Mouse (Mus musculus) thymus, postnatal 4 days (tissue): Measurements from ENCODE around the gene Brms1.

ENCODE experiments used
- DNase-seq: peaks from one replicate; pipeline ENCODE4 v3.0.0; 2021

Gene Brms1

GRCm38 (mm10) chr19:5039301-5040114, 1.6 kb upstream of the Brms1 start:
- DNase-seq = peak; percentile 37

- DNase-seq = no peak
Observed at GRCm38 (mm10) chr19:5041588-5041987, 434 bp downstream of the Brms1 start.

- no peak for DNase-seq
Observed at GRCm38 (mm10) chr19:5045531-5045930, 4.4 kb downstream of the Brms1 start.

GRCm38 (mm10) chr19:5048138-5049056, 7.2 kb downstream of the Brms1 start:
- DNase-seq = no peak

DNA sequence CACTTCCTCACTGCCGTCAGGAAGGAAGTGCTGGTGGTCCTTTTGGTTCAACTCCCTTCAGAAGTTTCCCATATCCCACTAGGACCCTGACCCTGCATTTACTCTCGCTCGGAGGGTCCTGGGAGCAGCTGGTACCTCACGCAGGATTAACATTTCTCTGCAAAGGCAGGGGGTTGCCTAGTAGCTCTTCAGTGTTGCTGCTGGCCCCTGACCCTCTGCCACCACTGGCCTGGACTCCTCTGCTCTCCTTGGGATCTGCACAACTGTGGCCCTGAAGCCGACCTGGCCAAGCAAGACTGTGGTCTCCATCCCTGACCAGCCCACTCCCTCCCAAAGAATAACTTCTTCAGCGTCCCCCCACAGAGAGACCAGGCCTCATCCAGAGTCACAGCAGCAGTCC, 8.2 kb downstream of the Brms1 start:
- DNase-seq = no peak

DNA sequence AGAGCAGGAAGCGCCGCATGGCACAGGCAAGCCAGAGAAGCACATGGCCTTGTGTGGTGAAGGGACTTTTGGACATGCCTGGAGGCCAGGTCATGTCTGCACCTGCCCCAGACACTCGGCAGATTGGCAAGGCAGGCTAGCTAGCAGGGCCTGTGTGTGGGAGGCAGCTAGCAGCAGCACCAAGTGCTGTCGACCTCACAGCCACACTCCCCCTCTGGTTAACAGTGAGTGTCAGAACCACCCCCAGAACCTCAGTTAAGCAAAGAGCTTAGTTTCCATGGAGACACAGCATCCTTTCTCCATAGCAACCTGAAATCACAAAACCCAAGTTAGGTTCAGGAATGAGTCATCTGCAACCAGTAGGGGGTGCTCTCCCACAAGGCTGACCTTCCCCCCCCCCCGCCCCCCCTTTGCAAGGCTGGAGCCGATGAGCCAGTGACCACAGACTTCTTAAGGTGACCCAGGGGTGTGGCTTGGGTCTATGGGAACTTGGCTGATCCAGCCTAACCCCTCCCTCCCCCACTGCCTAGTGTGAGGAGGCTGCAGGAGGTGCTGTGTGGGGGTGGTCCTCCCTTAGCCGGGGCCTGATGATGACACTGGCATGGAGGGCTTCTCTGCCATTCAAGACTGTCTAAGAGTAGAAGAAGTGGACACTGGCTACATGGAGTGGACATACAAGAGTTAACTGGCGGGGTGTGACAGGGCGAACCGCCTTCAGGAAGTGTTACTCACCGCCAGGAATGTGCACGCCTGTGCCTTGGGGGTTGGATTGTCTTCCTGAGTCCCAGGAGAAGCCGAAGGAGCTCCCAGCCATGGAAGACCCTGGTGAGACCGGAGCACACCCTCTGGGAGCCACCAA, 9.1 kb downstream of the Brms1 start, which contains the start of gene Rin1:
TSS of gene Rin1 (plus strand) at position 435 of the 859 bp plus-strand sequence.
- no peak for DNase-seq

GRCm38 (mm10) chr19:5051031-5051430, 9.9 kb downstream of the Brms1 start:
- DNase-seq = no peak

DNA sequence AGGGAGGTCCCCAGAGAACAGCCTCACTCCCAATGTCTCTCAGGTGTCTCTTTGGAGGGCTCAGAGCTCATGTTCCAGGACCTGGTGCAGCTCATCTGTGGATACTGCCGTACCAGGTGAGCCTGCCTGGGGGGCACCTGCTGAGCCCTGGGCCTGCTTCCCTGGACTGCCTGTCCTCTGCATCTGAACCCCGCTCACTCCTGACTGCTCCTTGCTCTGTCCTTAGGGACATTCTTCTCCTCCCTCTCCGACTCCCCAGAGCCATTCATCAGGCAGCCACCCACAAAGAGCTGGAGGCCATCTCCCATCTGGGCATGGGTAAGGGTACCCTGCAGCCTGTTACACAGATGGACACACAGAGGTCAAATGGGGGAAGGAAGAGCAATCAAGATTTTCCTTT, 10.4 kb downstream of the Brms1 start:
- no peak for DNase-seq

DNA sequence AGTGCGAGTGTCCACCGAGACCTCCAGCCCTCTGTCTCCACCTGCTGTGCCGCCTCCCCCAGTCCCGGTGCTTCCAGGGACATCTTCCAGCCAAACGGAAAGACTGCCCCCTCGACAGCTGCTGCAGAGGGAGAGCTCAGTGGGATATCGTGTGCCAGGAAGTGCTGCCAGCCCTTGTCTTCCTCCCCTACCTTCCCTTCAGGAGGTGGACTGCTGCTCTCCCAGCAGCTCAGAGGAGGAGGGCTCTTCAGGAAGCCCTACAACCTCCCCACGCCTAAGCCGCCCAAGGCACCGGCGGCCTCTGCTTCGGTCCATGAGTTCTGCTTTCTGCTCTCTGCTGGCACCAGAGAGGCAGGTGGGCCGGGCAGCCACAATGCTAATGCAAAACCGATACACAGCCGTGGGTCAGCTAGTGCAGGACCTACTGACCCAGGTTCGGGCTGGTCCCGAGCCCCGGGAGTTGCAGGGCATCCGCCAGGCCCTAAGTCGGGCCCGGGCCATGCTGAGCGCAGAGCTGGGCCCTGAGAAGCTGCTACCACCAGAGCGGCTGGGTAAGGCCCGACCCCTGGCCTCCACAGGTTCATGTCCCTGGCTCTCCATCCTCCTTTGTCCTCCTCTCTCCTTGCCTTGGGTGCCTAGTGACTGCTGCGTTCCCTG, 11.1 kb downstream of the Brms1 start:
- no peak for DNase-seq

- no peak for DNase-seq
Observed at GRCm38 (mm10) chr19:5052853-5053252, 11.7 kb downstream of the Brms1 start.

- peak; percentile 82 for DNase-seq
Observed at GRCm38 (mm10) chr19:5053909-5054308, 12.8 kb downstream of the Brms1 start.

DNA sequence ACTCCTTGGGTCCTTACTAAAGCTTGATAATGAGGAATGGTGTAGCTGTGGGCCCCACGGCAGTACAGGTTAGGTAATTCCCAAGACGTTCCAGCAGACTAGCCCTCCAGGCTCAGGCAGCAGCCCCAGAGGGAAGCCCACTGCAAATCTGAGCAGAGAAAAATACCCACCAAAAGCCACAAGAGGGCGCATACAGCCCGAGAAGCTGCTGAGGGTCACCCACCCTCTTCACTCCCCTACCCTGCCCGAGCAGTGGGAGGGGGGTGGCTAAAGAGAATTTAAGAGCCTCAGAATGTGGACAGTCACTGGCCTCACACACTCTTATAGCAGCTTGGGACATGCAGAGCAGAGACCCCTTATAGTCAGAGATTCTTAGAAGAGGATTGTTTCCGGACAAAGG, 15.1 kb downstream of the Brms1 start:
- peak; percentile 56 for DNase-seq

GRCm38 (mm10) chr19:5057876-5058775, 17.0 kb downstream of the Brms1 start:
- no peak for DNase-seq

DNA sequence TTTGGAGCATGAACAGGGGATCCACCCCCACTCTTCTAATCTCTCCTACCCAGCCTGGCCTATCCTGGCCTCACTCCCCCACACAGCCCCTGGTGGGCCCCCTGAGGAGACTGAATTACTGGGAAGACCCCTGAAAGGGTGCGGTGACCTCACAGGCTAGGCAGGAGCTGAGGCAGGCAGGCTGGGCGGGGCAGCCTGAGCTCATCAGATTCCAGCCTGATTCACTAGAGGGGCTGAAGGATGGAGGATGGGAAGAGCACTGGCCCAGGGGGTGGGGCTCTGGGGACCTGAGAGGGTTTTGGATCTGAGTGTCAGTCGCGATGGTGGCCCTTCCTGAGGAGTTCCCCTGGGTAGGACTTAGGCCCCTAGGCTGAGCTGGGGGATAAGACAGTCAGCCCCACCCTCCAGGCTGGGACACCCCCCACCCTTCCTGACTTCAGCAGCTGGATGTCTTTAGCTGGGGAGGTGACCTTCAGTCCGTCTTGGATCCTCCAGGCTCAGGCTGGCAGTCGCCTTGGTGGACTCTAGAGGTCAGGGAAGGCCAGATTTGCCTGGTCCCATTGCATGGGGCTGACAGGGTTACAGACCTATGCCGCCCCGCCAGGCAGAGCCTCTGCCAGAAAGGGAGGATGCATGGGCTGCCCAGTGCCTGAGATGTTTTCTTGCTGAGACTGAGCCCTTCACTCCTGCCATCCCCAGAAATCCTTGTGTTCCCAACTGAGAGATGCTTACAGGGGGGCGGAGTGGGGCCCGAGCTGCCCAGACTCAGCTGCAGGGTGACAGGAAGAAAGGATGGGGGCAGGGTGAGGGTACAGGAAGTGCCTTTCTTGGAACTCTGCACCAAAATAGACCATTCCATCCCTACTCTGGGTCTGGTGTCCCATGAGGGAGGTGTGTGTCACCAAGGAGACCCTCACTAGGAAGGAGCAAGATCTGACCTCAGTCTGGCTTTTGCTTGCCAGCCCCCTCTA, 17.9 kb downstream of the Brms1 start:
- no peak for DNase-seq

DNA sequence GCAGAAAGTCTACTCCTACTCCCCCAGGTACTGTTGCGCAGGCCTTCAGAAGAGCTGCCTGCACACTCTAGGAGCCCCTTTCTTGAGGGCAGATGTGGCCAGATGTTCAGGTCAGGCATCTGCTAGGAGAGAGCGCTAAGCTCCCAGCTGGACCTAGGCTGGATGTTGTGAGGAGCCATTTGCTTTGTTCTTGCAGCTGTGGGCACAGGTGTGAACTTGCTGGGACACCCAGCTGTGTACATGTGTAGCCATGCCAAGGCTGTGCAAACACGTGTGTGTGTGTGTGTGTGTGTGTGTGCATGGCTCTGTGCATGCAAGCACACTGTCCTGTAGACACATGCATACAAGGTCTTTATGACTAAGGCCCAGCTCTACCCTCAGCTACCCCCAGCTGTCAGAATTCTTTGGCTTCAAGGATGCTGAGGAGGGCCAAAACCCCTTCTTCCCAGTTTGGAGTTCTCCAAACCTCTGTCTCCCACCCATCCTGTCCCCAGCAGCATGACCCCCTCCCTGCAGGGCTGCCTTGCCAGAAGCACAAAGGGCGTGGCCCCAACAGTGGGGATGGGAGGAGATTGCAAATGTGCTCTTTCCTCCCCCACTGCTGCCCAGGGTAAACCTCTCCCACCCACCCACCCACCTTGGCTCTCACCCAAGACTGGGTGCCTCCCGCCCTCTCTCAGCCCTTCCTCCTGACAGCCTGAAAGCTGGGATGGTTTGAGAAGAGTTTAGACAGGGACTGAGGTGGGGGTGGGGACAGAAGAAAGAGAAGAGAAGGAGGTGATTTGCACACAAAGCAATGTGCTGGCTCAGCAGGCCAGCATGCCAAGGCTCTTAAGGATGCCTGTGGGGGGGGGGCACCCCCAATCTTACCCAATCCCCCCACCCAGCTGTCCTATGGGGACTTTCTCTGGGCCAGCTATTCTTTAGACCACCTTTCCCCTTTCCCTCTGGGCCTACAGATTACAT, 19.5 kb downstream of the Brms1 start:
- no peak for DNase-seq

DNA sequence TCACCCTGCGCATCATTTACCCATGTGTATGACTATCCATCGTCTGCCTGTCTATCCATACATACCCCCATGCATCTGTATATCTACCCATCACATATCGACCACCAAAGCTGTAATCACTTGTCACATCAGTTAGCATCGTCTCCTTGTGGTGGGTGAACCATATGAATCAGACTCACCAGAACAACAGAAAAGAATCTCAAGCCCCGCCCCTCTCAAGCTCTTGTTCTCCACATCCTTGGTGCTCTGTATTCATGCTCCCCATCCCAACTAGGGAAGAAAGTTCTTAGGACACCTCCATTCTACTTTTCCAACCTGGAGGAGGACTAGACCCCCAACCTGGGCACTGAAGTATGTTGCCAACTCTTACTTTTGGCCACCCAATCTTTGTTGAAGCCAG, 20.9 kb downstream of the Brms1 start:
- DNase-seq = no peak

DNA sequence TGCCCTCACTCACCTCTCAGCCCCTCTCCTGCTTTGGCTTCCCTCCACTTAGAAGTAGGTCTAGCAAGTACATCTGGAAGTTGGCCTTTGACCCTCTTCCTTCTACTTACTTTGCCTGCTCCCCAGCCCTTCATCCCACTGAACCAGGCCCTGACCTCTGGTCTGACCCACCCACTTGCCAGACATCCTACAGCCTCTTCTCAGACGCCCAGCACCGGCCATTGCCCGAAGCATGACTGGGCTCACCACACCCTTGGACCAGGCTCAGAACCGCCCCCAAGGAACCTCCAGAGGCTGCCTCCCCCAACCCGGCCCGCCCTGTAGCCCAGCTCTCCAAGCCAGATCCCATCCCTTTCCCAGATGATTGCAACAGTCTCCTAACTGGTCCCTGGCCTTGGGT, 21.3 kb downstream of the Brms1 start:
- no peak for DNase-seq

- DNase-seq = no peak
Observed at GRCm38 (mm10) chr19:5065104-5065503, 23.9 kb downstream of the Brms1 start.
